Mouse (Mus musculus) G1E (cell line): ENCODE data around the gene Rbbp8nl.

Experiments used
- CTCF ChIP-seq: IDR thresholded peaks from 2 replicates; pipeline ENCODE4 v1.5.1; 2012; ENCODE audit warnings: low read depth, low read length, inconsistent platforms, mixed read lengths
- GATA1 ChIP-seq: IDR thresholded peaks from 2 replicates; pipeline ENCODE4 v1.6.1; 2012; ENCODE audit warnings: borderline replicate concordance, low read length, inconsistent platforms, mixed read lengths
- POLR2AphosphoS5 ChIP-seq: IDR thresholded peaks from 2 replicates; pipeline ENCODE4 v1.6.1; 2012; ENCODE audit warnings: low read depth, low read length, inconsistent platforms; ENCODE audit not compliant: insufficient replicate concordance

DNA sequence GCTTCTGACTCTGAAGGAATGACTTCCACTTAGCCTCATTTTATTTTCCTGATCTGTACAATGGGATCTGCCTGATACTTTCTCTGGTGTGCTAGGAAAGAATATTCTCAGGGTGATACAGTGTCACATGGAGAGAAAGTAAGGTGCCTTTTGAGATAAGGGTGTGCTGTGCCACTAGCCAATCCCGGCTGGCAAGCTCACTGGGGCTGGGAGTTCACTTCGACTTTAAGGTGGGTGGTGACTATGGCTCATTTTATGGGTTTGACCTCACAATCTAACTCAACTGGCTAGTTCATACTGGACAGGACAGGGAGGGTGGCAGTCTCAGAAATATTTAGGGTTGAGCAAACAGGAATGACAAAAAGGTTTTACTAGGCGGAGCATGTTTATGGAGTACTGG lies 52.7 kb downstream of the Rbbp8nl start:
- TF ChIP-seq CTCF (no peak), GATA1 (no peak), POLR2AphosphoS5 (no peak)
